Mouse (Mus musculus): ENCODE results near the gene Parp14. TPM values are rescaled to one million over a fixed set of nuclear protein-coding genes. Genes with fewer than 3 reads are reported as not detected.

The Parp14 gene
- polyA plus RNA-seq, 1 experiment = 0.02 TPM

DNA sequence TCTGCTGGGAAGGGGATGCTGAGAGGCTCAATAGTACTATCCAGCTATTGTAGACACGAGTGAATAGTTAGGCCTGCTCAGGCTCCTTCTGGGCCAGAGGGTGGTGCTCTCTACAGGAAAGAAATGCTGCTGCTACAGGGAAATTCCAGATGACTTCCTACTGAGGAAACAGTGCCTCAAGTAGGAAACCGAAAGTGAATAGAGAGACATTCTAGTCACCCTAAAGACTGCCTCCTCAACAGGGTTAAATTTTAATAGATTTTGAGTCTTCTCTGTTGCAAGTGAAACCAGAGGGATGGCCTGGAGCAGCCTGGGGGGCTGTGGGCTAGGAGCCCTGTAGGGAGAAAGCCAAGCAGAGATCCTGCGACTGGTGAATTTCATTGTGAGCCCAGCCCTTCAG is 2.2 kb downstream of the Parp14 start:
- no peak for TF ChIP-seq MYOD1 (IDR thresholded peaks at IDR 0.05; ENCODE audit: control insufficient read depth, insufficient read length, low read depth)
- TF ChIP-seq USF1 (IDR thresholded peaks at IDR 0.05; ENCODE audit: low read depth) = no peak
- no peak for TF ChIP-seq FOSL1 (IDR thresholded peaks at IDR 0.05; ENCODE audit: insufficient read depth, low read length, poor library complexity, severe bottlenecking)
- no peak for TF ChIP-seq MYOG (IDR thresholded peaks at IDR 0.05; ENCODE audit: control insufficient read depth, extremely low read depth, insufficient read length)
- TF ChIP-seq MAX (IDR thresholded peaks at IDR 0.05) = no peak
- no peak for TF ChIP-seq CEBPB (IDR thresholded peaks at IDR 0.05; ENCODE audit: low read depth)
- H3K36me3 ChIP-seq (ENCODE audit: control insufficient read depth, insufficient read depth) = no peaks in the 10 kb centered on the region
- no peak overlapping the region for H3ac ChIP-seq (ENCODE audit: control insufficient read depth, insufficient read length, low read depth)
- H3K79me3 ChIP-seq (ENCODE audit: low read depth) = no peaks in the 10 kb centered on the region
- H3K27me3 ChIP-seq (ENCODE audit: control insufficient read depth, insufficient read depth, insufficient read length) = no peaks in the 10 kb centered on the region
- no peak overlapping the region for H3K4me3 ChIP-seq (ENCODE audit: insufficient read depth, poor library complexity, severe bottlenecking)
- H3K79me2 ChIP-seq (ENCODE audit: control insufficient read depth, insufficient read depth) = no peaks in the 10 kb centered on the region

DNA sequence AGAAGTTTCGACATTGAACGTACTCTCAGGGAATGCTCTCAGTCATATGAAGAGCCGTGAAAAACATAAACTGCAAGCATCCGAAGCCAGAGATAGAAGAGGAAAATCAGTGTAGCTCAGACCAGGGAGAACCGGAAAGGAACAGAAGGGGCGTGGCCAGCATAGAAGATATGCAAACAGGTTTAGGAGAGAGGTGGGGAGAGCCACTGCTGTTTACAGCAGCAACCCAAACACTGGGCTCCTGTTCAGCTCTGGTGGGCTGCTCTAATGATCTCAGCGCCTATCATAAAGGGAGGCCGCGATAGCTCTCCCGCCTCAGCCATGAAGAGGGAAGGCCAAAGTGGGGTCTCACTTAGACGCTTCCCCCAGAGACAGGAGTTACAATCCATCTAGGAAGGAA is 3.6 kb downstream of the Parp14 start:
- no peak overlapping the region for H3ac ChIP-seq (ENCODE audit: control insufficient read depth, insufficient read length, low read depth)
- TF ChIP-seq FOSL1 (IDR thresholded peaks at IDR 0.05; ENCODE audit: insufficient read depth, low read length, poor library complexity, severe bottlenecking) (no peak), CEBPB (IDR thresholded peaks at IDR 0.05; ENCODE audit: low read depth) (no peak), MAX (IDR thresholded peaks at IDR 0.05) (no peak), USF1 (IDR thresholded peaks at IDR 0.05; ENCODE audit: low read depth) (no peak), MYOD1 (IDR thresholded peaks at IDR 0.05; ENCODE audit: control insufficient read depth, insufficient read length, low read depth) (no peak), MYOG (IDR thresholded peaks at IDR 0.05; ENCODE audit: control insufficient read depth, extremely low read depth, insufficient read length) (no peak), CTCF (IDR thresholded peaks at IDR 0.05; ENCODE audit: control insufficient read depth, insufficient read depth, insufficient read length) (no peak)
- H3K27me3 ChIP-seq (ENCODE audit: control insufficient read depth, insufficient read depth, insufficient read length) = no peaks in the 10 kb centered on the region
- H3K79me2 ChIP-seq (ENCODE audit: control insufficient read depth, insufficient read depth) = no peaks in the 10 kb centered on the region
- H3K36me3 ChIP-seq (ENCODE audit: control insufficient read depth, insufficient read depth) = no peaks in the 10 kb centered on the region
- H3K4me3 ChIP-seq (ENCODE audit: insufficient read depth, poor library complexity, severe bottlenecking) = no peak overlapping the region
- no peaks in the 10 kb centered on the region for H3K79me3 ChIP-seq (ENCODE audit: low read depth)

- H3K36me3 ChIP-seq (ENCODE audit: control insufficient read depth, insufficient read depth) = no peaks in the 10 kb centered on the region
- no peaks in the 10 kb centered on the region for H3K27me3 ChIP-seq (ENCODE audit: control insufficient read depth, insufficient read depth, insufficient read length)
- H3K4me3 ChIP-seq (ENCODE audit: insufficient read depth, poor library complexity, severe bottlenecking) = no peak overlapping the region
- H3K79me3 ChIP-seq (ENCODE audit: low read depth) = no peaks in the 10 kb centered on the region
- no peak overlapping the region for H3ac ChIP-seq (ENCODE audit: control insufficient read depth, insufficient read length, low read depth)
- TF ChIP-seq MAX (IDR thresholded peaks at IDR 0.05) (no peak), MYOD1 (IDR thresholded peaks at IDR 0.05; ENCODE audit: control insufficient read depth, insufficient read length, low read depth) (no peak), CTCF (IDR thresholded peaks at IDR 0.05; ENCODE audit: control insufficient read depth, insufficient read depth, insufficient read length) (no peak), FOSL1 (IDR thresholded peaks at IDR 0.05; ENCODE audit: insufficient read depth, low read length, poor library complexity, severe bottlenecking) (no peak), USF1 (IDR thresholded peaks at IDR 0.05; ENCODE audit: low read depth) (no peak), CEBPB (IDR thresholded peaks at IDR 0.05; ENCODE audit: low read depth) (no peak), MYOG (IDR thresholded peaks at IDR 0.05; ENCODE audit: control insufficient read depth, extremely low read depth, insufficient read length) (no peak)
- no peaks in the 10 kb centered on the region for H3K79me2 ChIP-seq (ENCODE audit: control insufficient read depth, insufficient read depth)
Measured at GRCm38 (mm10) chr16:35862057-35862456, 9.3 kb downstream of the Parp14 start.

- Histone ChIP-seq H3K79me2 (ENCODE audit: control insufficient read depth, insufficient read depth) (no peaks in the 10 kb centered on the region), H3K79me3 (ENCODE audit: low read depth) (no peaks in the 10 kb centered on the region), H3K36me3 (ENCODE audit: control insufficient read depth, insufficient read depth) (no peaks in the 10 kb centered on the region), H3K4me3 (ENCODE audit: insufficient read depth, poor library complexity, severe bottlenecking) (no peak overlapping the region), H3ac (ENCODE audit: control insufficient read depth, insufficient read length, low read depth) (no peak overlapping the region), H3K27me3 (ENCODE audit: control insufficient read depth, insufficient read depth, insufficient read length) (no peaks in the 10 kb centered on the region)
- no peak for TF ChIP-seq MYOG (IDR thresholded peaks at IDR 0.05; ENCODE audit: control insufficient read depth, extremely low read depth, insufficient read length)
- TF ChIP-seq USF1 (IDR thresholded peaks at IDR 0.05; ENCODE audit: low read depth) = no peak
- no peak for TF ChIP-seq FOSL1 (IDR thresholded peaks at IDR 0.05; ENCODE audit: insufficient read depth, low read length, poor library complexity, severe bottlenecking)
- TF ChIP-seq MAX (IDR thresholded peaks at IDR 0.05) = no peak
- TF ChIP-seq CEBPB (IDR thresholded peaks at IDR 0.05; ENCODE audit: low read depth) = no peak
- TF ChIP-seq CTCF (IDR thresholded peaks at IDR 0.05; ENCODE audit: control insufficient read depth, insufficient read depth, insufficient read length) = no peak
Measured at GRCm38 (mm10) chr16:35860236-35860635, 11.1 kb downstream of the Parp14 start.

- no peaks in the 10 kb centered on the region for H3K79me2 ChIP-seq (ENCODE audit: control insufficient read depth, insufficient read depth)
- no peak overlapping the region for H3K4me3 ChIP-seq (ENCODE audit: insufficient read depth, poor library complexity, severe bottlenecking)
- TF ChIP-seq MYOG (IDR thresholded peaks at IDR 0.05; ENCODE audit: control insufficient read depth, extremely low read depth, insufficient read length) = no peak
- TF ChIP-seq USF1 (IDR thresholded peaks at IDR 0.05; ENCODE audit: low read depth) = no peak
- no peaks in the 10 kb centered on the region for H3K36me3 ChIP-seq (ENCODE audit: control insufficient read depth, insufficient read depth)
- H3K79me3 ChIP-seq (ENCODE audit: low read depth) = no peaks in the 10 kb centered on the region
- no peaks in the 10 kb centered on the region for H3K27me3 ChIP-seq (ENCODE audit: control insufficient read depth, insufficient read depth, insufficient read length)
- no peak overlapping the region for H3ac ChIP-seq (ENCODE audit: control insufficient read depth, insufficient read length, low read depth)
Measured at GRCm38 (mm10) chr16:35856766-35857165, 14.6 kb downstream of the Parp14 start.

- no peaks in the 10 kb centered on the region for H3K79me3 ChIP-seq (ENCODE audit: low read depth)
- no peaks in the 10 kb centered on the region for H3K36me3 ChIP-seq (ENCODE audit: control insufficient read depth, insufficient read depth)
- no peak overlapping the region for H3K4me3 ChIP-seq (ENCODE audit: insufficient read depth, poor library complexity, severe bottlenecking)
- no peaks in the 10 kb centered on the region for H3K27me3 ChIP-seq (ENCODE audit: control insufficient read depth, insufficient read depth, insufficient read length)
- H3ac ChIP-seq (ENCODE audit: control insufficient read depth, insufficient read length, low read depth) = no peak overlapping the region
- TF ChIP-seq CEBPB (IDR thresholded peaks at IDR 0.05; ENCODE audit: low read depth) = no peak
- no peak for TF ChIP-seq MYOG (IDR thresholded peaks at IDR 0.05; ENCODE audit: control insufficient read depth, extremely low read depth, insufficient read length)
- no peak for TF ChIP-seq MAX (IDR thresholded peaks at IDR 0.05)
- no peak for TF ChIP-seq CTCF (IDR thresholded peaks at IDR 0.05; ENCODE audit: control insufficient read depth, insufficient read depth, insufficient read length)
- no peak for TF ChIP-seq USF1 (IDR thresholded peaks at IDR 0.05; ENCODE audit: low read depth)
- TF ChIP-seq MYOD1 (IDR thresholded peaks at IDR 0.05; ENCODE audit: control insufficient read depth, insufficient read length, low read depth) = no peak
- TF ChIP-seq FOSL1 (IDR thresholded peaks at IDR 0.05; ENCODE audit: insufficient read depth, low read length, poor library complexity, severe bottlenecking) = no peak
- no peaks in the 10 kb centered on the region for H3K79me2 ChIP-seq (ENCODE audit: control insufficient read depth, insufficient read depth)
Measured at GRCm38 (mm10) chr16:35855846-35856245, 15.5 kb downstream of the Parp14 start.

Measured in C2C12 (cell line).